Mouse (Mus musculus) kidney, embryonic 14.5 days (tissue): Measurements from ENCODE around the gene Inmt. TPM values are rescaled to one million over a fixed set of nuclear protein-coding genes. Genes with fewer than 3 reads are reported as not detected.

ENCODE experiments used
- ATAC-seq: fragments of 200-750 bp; cut with Nextera tagmentation; 2 replicates; pipeline ENCODE4 v1.8.0; 2017; ENCODE audit warnings: moderate number of reproducible peaks, mild to moderate bottlenecking, moderate TSS enrichment, moderate library complexity; ENCODE audit not compliant: low FRiP score, low TSS enrichment
- H3K27ac ChIP-seq: fragments of 300-500 bp; sonication (generic); 2 replicates; pipeline ENCODE4 v1.5.1; 2014; ENCODE audit warnings: low read depth, mild to moderate bottlenecking, low read length, moderate library complexity, mixed read lengths
- H3K27me3 ChIP-seq: fragments of 300-500 bp; sonication (generic); 2 replicates; pipeline ENCODE4 v1.6.1; 2014; ENCODE audit warnings: mild to moderate bottlenecking, low read length; ENCODE audit not compliant: control insufficient read depth, insufficient read depth
- H3K36me3 ChIP-seq: fragments of 300-500 bp; sonication (generic); 2 replicates; pipeline ENCODE4 v1.6.1; 2014; ENCODE audit warnings: low read length, mixed read lengths; ENCODE audit not compliant: control insufficient read depth, insufficient read depth
- H3K4me1 ChIP-seq: fragments of 300-500 bp; sonication (generic); 2 replicates; pipeline ENCODE4 v1.6.1; 2014; ENCODE audit warnings: low read length, mixed read lengths; ENCODE audit not compliant: control insufficient read depth, insufficient read depth
- H3K4me2 ChIP-seq: fragments of 300-500 bp; sonication (generic); replicated peaks from 2 replicates; pipeline ENCODE4 v1.6.1; 2014; ENCODE audit warnings: low read depth, mild to moderate bottlenecking, low read length
- H3K4me3 ChIP-seq: fragments of 300-500 bp; sonication (generic); 2 replicates; pipeline ENCODE4 v1.5.1; 2014; ENCODE audit warnings: mild to moderate bottlenecking, low read length
- H3K9ac ChIP-seq: fragments of 300-500 bp; sonication (generic); 2 replicates; pipeline ENCODE4 v1.6.1; 2014; ENCODE audit warnings: low read depth, mild to moderate bottlenecking, low read length, moderate library complexity
- H3K9me3 ChIP-seq: fragments of 300-500 bp; sonication (generic); 2 replicates; pipeline ENCODE4 v1.6.1; 2016; ENCODE audit warnings: low read length; ENCODE audit not compliant: control insufficient read depth
- WGBS: fragments of 180-500 bp; shearing (Covaris S2); extraction: QIAGEN DNeasy Blood & Tissue Kit; methylation state at CpG from one replicate; pipeline ENCODE4 v1.1.7; 2014; 5-methylcytosine and 5-hydroxymethylcytosine counted together
- polyA plus RNA-seq: library from polyadenylated mRNA; unstranded; fragments of >200 nt; fragmentation: Nextera tagmentation; extraction: Ambion mirVana; gene quantifications from 2 replicates; pipeline ENCODE4 v1.2.1, GENCODE M21; 2014

Gene Inmt
- polyA plus RNA-seq, 1 experiment from 2014 or later = 3.6 TPM

DNA sequence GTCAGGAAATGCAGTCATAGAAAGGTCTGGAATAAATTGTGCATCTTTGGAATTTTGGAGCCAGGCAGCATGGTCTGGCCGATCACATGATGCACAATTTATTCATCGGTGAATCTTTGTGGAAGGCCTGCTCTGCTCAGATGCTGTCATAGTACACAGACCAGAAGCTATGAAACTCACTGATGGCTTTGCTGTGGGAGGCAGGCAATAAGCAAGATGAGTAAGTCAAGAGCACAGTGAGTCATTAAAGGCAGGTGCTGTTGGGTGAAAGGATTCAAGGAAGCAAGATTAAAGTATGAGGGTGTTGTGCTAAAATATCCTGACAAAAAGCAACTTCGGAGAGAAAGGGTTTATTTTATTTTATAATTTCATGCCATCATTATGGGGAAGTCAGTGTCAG, 22.6 kb downstream of the Inmt start:
- H3K4me3 ChIP-seq = no peak overlapping the region
- 94% methylated on average over 3 of the region's 3 CpGs for WGBS
- no peak overlapping the region for H3K4me2 ChIP-seq
- H3K36me3 ChIP-seq = no peaks in the 10 kb centered on the region
- H3K9me3 ChIP-seq = no peaks in the 10 kb centered on the region
- ATAC-seq = no peak
- no peaks in the 10 kb centered on the region for H3K27me3 ChIP-seq
- H3K4me1 ChIP-seq = no peaks in the 10 kb centered on the region
- no peak overlapping the region for H3K9ac ChIP-seq
- H3K27ac ChIP-seq = no peak overlapping the region

DNA sequence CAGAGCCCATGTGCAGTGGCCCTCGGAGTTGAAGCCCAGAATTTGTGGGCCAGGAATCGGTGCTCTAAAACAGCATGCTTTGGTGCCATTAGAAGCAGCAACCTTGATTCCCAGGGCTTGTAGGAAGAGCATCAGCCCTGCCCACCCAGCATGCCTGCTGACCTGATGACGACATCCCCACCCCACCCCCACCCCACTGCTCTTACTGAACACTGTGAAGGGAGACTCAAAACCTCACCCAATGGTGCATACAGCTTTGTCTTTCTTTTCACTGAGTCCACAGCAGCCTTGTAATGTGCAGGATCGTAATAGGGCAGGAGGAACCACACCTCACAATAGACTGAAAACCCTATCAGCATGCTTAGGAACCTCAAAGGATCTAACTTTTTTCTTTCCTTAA, 28.7 kb downstream of the Inmt start:
- 48% methylated on average over 4 of the region's 4 CpGs for WGBS
- no peak overlapping the region for H3K9ac ChIP-seq
- ATAC-seq = no peak
- no peak overlapping the region for H3K4me2 ChIP-seq
- H3K4me1 ChIP-seq = no peaks in the 10 kb centered on the region
- H3K9me3 ChIP-seq = no peaks in the 10 kb centered on the region
- H3K36me3 ChIP-seq = no peaks in the 10 kb centered on the region
- H3K27ac ChIP-seq = no peak overlapping the region
- H3K4me3 ChIP-seq = no peak overlapping the region
- no peaks in the 10 kb centered on the region for H3K27me3 ChIP-seq

DNA sequence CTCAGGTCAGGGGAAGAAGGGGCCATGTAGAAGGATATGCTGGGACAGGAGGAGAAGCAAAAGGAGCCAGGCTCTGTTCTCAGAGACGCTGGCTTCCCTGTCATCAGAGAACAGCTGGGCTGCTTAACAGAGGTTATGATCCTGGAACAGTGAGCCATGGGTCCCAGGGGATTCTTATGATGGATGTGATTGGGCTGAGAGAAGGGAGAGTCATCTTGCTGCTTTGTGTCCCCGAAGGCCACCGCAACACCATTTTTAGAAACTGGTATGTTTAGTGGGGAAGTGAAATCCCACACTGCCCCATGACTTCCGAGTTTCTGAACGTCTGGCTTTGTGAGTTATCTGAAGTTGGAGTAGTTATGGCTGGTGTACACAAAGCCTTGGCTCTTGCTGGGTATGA, 29.6 kb downstream of the Inmt start:
- Histone ChIP-seq H3K4me2 (no peak overlapping the region), H3K4me3 (no peak overlapping the region), H3K27me3 (no peaks in the 10 kb centered on the region), H3K9me3 (no peaks in the 10 kb centered on the region), H3K27ac (no peak overlapping the region), H3K4me1 (no peaks in the 10 kb centered on the region), H3K9ac (no peak overlapping the region), H3K36me3 (no peaks in the 10 kb centered on the region)
- no peak for ATAC-seq
- WGBS = 48% methylated on average over 5 of the region's 5 CpGs

DNA sequence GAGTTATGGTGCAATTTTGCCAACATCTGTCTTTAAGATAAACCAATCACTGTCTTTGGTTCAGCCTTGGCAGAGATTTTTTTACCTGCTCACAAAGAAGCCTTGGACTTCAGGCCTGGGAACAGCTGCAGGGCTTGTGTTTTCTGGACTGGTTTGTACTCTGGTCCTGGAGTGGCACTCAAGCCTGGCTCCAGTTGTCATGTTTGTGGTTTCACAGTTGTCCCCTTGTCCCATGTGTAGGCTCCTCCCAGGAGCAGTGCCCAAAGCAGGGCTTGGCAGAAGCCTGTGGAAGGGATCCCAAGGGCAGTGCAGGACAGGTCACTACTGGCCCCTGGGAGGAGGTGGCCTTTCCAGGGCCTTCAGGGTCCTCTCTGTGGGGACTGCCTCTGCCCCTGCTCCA, 36.5 kb downstream of the Inmt start:
- no peaks in the 10 kb centered on the region for H3K4me1 ChIP-seq
- no peak for ATAC-seq
- H3K4me2 ChIP-seq = no peak overlapping the region
- no peak overlapping the region for H3K4me3 ChIP-seq
- no peaks in the 10 kb centered on the region for H3K36me3 ChIP-seq
- no peak overlapping the region for H3K9ac ChIP-seq
- peaks cover 2% of the 10 kb centered on the region; the same call in 1 of the 2 replicates for H3K9me3 ChIP-seq
- no peak overlapping the region for H3K27ac ChIP-seq
- H3K27me3 ChIP-seq = no peaks in the 10 kb centered on the region

DNA sequence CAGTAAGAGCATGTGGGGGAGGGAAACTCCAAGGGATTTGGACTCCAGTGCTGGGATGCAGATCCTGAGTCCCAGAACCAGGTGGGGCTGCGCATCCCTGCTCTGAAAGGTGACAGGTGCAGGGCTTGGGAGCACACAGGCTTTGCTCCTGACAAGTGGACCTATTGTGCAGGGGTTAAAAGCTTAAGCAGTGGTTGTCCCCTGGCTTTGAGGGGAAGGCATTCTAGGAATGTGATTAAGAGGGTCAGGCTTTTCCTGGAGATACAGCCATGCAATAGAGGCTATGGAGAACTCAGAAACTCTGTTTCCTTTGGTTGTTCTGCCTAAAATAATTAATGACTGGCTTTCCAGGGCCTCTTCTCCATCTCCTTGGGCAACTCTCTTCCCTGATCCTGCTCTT, 41.4 kb downstream of the Inmt start:
- no peak overlapping the region for H3K4me3 ChIP-seq
- ATAC-seq = no peak
- WGBS = 86% methylated on average over 1 of the region's 1 CpGs
- no peak overlapping the region for H3K27ac ChIP-seq
- no peaks in the 10 kb centered on the region for H3K27me3 ChIP-seq
- H3K4me1 ChIP-seq = no peaks in the 10 kb centered on the region
- H3K36me3 ChIP-seq = no peaks in the 10 kb centered on the region
- H3K4me2 ChIP-seq = no peak overlapping the region
- peaks cover 2% of the 10 kb centered on the region; the same call in 1 of the 2 replicates for H3K9me3 ChIP-seq
- no peak overlapping the region for H3K9ac ChIP-seq

DNA sequence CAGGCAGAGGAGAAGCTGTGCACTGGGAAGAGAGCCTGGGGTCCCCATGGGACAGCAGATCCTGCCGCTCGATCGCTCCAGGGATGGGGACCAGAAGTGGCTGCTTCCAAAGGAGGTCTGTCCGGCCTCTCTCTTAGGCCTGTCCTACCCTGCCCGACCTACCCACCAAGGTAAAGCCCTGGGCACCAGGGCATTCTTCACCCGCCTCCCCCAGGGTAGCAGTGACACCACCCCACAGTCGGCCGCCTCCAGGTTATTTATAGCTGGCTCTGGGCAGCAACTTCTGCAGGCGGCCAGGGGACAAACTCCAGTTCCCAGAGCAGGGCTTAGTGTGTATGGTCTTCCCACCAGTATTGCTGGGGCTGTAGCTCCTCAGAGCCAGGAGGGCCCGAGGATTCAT, 42.0 kb downstream of the Inmt start, which contains the start of gene Crhr2:
TSS of gene Crhr2 (minus strand) at position 223 of the 400 bp plus-strand sequence.
- WGBS = 60% methylated on average over 10 of the region's 10 CpGs
- no peak within 1 kb of the TSS for H3K4me2 ChIP-seq
- H3K36me3 ChIP-seq = no peaks in the 10 kb centered on the region
- H3K4me3 ChIP-seq = no peak within 1 kb of the TSS
- H3K27me3 ChIP-seq = no peaks in the 10 kb centered on the region
- no peak within 1 kb of the TSS for H3K27ac ChIP-seq
- H3K9me3 ChIP-seq = peaks cover 2% of the 10 kb centered on the region; the same call in 1 of the 2 replicates
- H3K9ac ChIP-seq = no peak within 1 kb of the TSS
- ATAC-seq = no peak
- H3K4me1 ChIP-seq = no peaks in the 10 kb centered on the region

DNA sequence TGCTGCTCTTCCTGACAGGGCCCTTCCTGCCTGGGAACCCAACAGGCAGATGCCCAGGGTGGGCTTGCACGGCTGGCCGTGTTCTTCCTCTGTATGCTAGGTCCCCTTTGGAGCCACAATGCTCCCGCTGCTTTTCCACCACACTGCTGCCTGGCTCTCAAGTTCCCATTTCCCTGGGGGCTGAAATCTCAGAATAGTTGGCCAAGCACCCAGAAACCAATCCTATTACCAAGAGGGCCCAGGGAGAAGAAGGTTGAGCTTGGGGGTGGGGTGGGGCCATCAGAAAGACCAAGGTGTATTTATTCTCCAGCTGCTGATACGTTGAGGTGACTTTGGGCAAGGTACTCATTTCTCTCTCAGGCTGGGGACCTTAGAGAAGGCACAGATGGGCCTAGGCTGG, 43.5 kb downstream of the Inmt start:
- H3K36me3 ChIP-seq = no peaks in the 10 kb centered on the region
- H3K9me3 ChIP-seq = peaks cover 2% of the 10 kb centered on the region; the same call in 1 of the 2 replicates
- no peak overlapping the region for H3K9ac ChIP-seq
- WGBS = 83% methylated on average over 4 of the region's 4 CpGs
- H3K4me3 ChIP-seq = no peak overlapping the region
- H3K4me2 ChIP-seq = no peak overlapping the region
- H3K27me3 ChIP-seq = no peaks in the 10 kb centered on the region
- ATAC-seq = no peak
- no peaks in the 10 kb centered on the region for H3K4me1 ChIP-seq
- no peak overlapping the region for H3K27ac ChIP-seq

DNA sequence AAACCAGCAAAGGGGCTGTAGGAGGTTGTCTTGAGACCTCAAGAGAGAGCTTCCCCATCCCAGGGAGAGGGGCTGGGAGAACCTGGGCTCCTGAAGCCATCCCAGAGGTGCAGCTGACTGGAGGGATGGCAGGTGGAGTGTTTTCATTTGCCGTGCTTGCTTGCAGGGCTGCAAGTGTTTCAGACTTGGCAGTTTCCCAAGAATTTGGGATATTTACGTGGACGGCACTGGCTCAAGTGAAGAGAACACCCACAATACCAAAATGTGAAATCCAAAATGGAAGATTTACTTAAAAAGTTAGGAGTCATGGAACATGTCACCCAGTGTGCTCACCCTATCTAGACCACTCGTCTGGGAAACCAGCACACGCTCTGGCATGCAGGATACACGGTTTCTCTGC, 44.2 kb downstream of the Inmt start:
- H3K9me3 ChIP-seq = peaks cover 2% of the 10 kb centered on the region; the same call in 1 of the 2 replicates
- H3K9ac ChIP-seq = no peak overlapping the region
- H3K4me2 ChIP-seq = no peak overlapping the region
- H3K4me3 ChIP-seq = no peak overlapping the region
- H3K4me1 ChIP-seq = no peaks in the 10 kb centered on the region
- no peak for ATAC-seq
- no peaks in the 10 kb centered on the region for H3K27me3 ChIP-seq
- H3K36me3 ChIP-seq = no peaks in the 10 kb centered on the region
- H3K27ac ChIP-seq = no peak overlapping the region
- 61% methylated on average over 6 of the region's 6 CpGs for WGBS

DNA sequence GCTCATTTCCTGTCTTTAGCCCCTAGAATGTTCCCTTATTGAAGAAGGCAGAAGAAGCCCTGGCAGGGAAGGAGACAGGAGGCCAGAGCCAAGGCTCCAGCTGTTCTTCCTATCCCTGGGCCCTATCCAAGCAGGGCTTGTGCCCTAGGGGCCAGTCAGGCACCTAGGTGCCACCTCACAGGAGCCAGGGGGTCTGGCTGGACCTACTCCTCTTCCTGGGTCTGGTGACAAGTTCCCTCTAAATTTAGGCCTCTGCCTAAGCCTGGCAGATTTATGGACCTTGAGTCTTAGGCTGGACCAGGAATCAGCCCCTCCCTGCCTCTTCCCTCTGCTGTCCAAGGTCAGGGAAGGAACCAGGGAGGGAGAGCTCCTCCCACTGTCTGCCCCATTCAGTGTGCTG, 46.5 kb downstream of the Inmt start:
- H3K27me3 ChIP-seq = no peaks in the 10 kb centered on the region

DNA sequence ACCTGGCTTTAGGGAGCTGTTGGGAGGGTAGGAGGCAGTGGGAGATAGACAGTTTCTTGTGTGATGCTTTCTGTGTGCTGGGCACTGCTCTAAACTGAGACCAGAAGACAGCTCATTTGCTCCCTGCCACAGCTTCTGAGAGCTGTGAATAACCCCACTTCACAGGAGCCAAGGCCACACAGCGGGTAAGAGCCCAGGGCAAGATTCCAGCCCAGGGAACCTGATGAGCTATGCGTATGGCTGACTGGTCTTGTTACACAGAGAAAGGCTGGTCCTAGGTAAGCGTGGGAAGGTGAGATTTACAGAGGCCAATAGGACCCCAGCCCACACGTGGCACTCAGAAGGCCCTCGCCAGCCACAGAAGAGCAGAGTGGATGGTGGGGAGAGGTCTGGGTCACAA, 48.3 kb downstream of the Inmt start:
- H3K9ac ChIP-seq = no peak overlapping the region
- H3K9me3 ChIP-seq = no peaks in the 10 kb centered on the region
- ATAC-seq = no peak
- WGBS = 83% methylated on average over 5 of the region's 5 CpGs
- H3K27me3 ChIP-seq = no peaks in the 10 kb centered on the region
- no peaks in the 10 kb centered on the region for H3K4me1 ChIP-seq
- no peak overlapping the region for H3K4me3 ChIP-seq
- H3K36me3 ChIP-seq = no peaks in the 10 kb centered on the region
- no peak overlapping the region for H3K27ac ChIP-seq
- H3K4me2 ChIP-seq = no peak overlapping the region

More for the DNA sequence above, 46.5 kb downstream of the Inmt start:
- H3K9me3 ChIP-seq = no peaks in the 10 kb centered on the region
- no peak overlapping the region for H3K4me3 ChIP-seq
- no peak for ATAC-seq
- H3K9ac ChIP-seq = no peak overlapping the region
- H3K36me3 ChIP-seq = no peaks in the 10 kb centered on the region
- H3K27ac ChIP-seq = no peak overlapping the region
- no peak overlapping the region for H3K4me2 ChIP-seq
- no peaks in the 10 kb centered on the region for H3K4me1 ChIP-seq
